Mouse (Mus musculus) inflammation-experienced regulatory T-cells, adult 16 weeks (primary cell): Measurements from ENCODE around the gene Adamts9. TPM values are rescaled to one million over a fixed set of nuclear protein-coding genes. Genes with fewer than 3 reads are reported as not detected.

Experiments
- polyA plus RNA-seq: library from polyadenylated mRNA; unstranded; fragments of 100-300 nt; shearing (Covaris generic); gene quantifications from one replicate; pipeline ENCODE4 v1.2.1, GENCODE M21; 2017

The Adamts9 gene
- polyA plus RNA-seq = 0.23 TPM

DNA sequence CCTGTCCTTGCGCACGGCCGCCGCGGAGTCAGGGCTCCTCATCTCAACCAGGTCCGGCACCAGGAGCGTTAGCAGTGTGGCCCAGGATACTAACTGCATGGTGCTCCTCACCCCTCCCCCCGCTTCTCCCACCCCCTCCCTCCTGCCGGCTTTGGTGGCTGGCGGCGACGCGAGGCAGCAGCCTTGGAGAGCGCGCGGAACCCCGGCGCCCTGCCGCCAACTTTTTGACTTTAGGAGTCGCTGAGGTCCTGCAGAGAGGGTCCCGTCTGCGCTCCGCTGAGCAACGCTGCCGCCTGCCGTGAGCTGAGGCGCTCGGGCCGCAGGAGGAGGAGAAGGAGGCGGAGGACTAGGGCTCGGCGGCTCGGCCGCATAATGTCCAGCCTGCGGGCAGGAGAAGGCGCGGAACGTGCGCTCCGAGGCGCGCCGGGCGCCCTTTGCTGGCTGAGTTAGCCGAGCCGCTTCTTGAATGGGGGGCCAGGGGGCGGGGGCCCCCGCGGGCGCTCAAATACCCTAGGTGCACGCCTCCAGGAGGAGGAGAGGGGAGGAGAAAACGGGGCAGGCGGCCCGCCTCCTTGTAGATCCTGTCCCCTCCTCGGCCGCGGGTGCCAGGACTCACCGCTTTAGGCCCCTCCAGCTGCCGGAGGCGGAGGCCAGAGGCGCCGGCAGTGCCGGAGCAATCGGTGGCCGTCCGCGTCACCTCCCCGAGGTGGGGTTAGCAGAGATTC, at the start of gene Adamts9:
TSS of gene Adamts9 (minus strand) at position 436 of the 725 bp plus-strand sequence.

DNA sequence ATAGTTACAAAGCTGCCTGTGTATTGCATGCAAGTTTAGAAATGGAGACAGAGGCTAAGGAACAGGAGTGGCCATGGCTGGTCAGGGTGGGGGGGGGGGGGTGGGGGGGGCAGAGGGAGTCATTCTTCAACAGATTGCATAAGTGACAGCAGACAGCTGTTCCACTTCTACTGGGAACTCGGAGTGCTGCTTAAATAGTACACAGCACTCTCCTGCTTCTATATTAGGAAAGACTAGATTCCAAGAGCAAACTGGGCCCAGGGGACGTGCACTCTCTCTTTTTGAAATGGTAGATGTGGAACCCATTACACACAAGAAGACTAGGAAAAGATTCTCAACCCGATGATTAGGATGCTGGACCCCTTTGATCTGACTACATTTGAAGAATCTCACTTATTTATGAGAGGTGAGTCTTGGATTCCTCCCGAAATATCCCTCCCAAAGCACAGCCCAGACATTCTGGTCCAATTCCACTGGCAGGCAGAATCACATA, 74.2 kb downstream of the Adamts9 start, which contains the start of gene Gm15737:
TSS of gene Gm15737 (plus strand) at position 269 of the 493 bp plus-strand sequence.

GRCm38 (mm10) chr6:92816311-92816751, 127.0 kb downstream of the Adamts9 start, which contains the start of gene A730049H05Rik:
Gene A730049H05Rik (plus strand): TSS chr6:92816478.

Other genes starting within 250 kb of the Adamts9 start
- 0.04 TPM for gene Prickle2, start 237.3 kb downstream of the Adamts9 start, polyA plus RNA-seq
- gene A730049H05Rik, start 127.0 kb downstream of the Adamts9 start, polyA plus RNA-seq = not detected
- gene Gm15737, start 74.1 kb downstream of the Adamts9 start, polyA plus RNA-seq = not detected